Mouse (Mus musculus): ENCODE results near the gene Rrh. TPM values are rescaled to one million over a fixed set of nuclear protein-coding genes. Genes with fewer than 3 reads are reported as not detected.
A peak's percentile ranks its signal among the peaks of the same experiment; 100 is the strongest.

The Rrh gene
- total RNA-seq (2014; fragmentation: Nextera tagmentation) (not detected in 2 replicates), total RNA-seq (2017) (0.31 TPM in 1 of 2 replicates, not detected in the other)

- no peak for ATAC-seq (replicated peaks; ENCODE audit: poor library complexity, severe bottlenecking)
These were observed at the start of gene Rrh for GRCm38 (mm10) chr3:129822206-129822775. Gene Rrh (minus strand): TSS chr3:129822587.

DNA sequence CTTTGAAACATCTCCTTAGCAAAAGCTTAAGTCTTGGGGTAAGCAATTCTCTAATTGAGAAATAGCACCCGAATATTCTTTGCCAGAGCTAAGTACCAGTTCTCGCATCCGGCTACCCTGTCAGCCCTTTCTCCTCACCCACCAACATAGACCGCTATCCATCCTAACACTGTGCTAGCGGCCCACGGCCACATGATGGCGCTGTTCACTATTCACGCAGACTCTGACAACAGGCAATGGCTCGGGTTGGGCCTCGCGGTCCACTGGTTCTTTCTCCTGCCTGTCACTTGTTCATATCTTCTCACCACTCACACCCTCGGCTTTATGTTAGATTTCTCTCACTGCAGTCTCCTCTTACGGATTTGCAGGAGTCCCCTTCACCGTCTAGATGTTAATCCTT lies 41.3 kb upstream of the Rrh start:
- ATAC-seq (replicated peaks; ENCODE audit: poor library complexity, severe bottlenecking): peak; percentile 90

DNA sequence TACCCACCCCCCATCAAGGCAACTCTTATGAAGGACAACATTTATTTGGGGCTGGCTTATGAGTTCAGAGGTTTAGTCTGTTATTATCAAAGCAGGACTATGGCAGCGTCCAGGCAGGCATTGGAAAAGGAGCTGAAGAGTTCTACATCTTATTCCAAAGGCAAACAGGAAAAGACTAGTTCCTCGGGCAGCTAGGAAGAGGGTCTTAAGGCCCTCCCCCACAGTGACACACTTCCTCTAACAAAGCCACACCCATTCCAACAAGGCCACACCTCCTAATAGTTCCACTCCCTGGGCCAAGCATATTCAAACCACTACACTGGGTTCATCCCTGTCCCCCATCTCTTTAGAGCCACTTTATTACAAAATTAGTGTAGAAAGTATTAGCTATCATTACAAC lies 40.2 kb upstream of the Rrh start:
- no peak for ATAC-seq (replicated peaks; ENCODE audit: poor library complexity, severe bottlenecking)

- ATAC-seq (replicated peaks; ENCODE audit: poor library complexity, severe bottlenecking): no peak
These were observed 24.5 kb upstream of the Rrh start for GRCm38 (mm10) chr3:129846846-129847245.

DNA sequence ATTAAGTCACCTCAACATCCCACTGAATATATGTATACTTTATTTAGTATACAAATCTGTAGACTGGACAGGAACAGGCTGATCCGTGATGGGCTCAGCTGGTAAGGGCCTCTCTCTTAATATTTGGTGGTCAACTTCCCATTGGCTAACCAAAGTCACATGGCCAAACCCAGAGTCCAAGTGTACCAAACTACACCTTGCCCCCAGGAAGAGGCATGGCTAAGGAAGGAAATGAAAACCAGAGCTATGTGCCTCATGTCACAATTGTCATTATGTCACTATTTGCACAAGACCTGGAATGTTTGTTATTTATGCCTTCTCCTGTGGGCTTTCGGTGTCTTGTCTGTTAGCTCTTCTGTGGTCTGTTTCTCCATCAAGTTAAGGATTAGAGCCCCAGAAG lies 23.5 kb upstream of the Rrh start:
- peak; percentile 66 for ATAC-seq (replicated peaks; ENCODE audit: poor library complexity, severe bottlenecking)

DNA sequence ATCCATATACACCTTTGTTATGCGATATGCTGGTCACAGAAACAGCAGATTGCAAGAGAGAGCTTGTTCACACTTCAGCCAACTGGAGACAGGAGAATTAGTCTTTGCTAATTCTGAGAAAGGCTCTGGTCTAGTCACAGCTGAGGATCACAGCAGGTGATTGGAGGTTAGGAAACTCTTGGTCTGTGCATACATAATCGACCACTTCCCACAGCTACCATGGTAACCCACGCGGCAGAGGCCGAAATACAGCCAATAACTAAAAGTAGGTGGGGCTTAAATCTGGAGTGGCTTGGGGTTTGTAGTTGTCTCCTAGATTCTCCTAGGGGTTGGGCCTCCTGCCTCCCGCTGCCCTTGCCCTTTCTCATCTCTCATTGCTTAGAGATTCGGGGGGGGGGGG lies 15.6 kb upstream of the Rrh start:
- 0 out of 2 replicates have a peak, but pooled peaks have one; percentile 21 for ATAC-seq (replicated peaks; ENCODE audit: poor library complexity, severe bottlenecking)

- ATAC-seq (replicated peaks; ENCODE audit: poor library complexity, severe bottlenecking): no peak
These were observed 14.6 kb upstream of the Rrh start for GRCm38 (mm10) chr3:129836965-129837364.

DNA sequence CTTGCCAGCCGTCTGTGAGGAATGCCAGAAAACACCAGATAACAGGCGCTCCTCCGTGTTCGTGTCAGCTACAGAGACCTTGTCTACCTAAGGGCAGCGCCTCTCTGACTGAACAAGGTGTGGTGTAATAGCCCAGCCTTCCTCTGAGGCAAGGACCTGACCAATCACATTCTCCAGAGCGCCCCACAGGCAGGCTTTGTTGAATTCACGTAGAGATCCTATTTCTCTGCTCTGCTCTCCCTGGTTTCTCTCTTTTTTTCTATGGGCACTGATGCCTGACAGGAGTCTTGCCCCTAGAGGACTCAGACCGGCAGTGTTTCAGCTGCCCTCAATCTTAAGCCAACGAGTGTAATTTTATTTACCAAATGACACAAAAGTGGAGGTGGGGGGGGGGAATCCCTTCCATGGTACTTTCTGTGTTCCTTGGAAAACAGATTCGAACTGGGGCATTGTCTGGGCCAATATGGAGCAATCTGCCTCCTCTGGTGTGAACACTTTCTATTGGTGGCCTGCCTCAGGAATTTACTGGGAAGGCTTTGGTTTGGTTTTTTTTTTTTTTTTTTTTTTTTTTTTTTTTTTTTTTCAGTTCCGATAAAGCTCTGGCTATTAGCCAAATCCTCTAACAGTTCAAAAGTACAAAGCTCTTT lies 13.8 kb upstream of the Rrh start:
- ATAC-seq (replicated peaks; ENCODE audit: poor library complexity, severe bottlenecking): no peak

DNA sequence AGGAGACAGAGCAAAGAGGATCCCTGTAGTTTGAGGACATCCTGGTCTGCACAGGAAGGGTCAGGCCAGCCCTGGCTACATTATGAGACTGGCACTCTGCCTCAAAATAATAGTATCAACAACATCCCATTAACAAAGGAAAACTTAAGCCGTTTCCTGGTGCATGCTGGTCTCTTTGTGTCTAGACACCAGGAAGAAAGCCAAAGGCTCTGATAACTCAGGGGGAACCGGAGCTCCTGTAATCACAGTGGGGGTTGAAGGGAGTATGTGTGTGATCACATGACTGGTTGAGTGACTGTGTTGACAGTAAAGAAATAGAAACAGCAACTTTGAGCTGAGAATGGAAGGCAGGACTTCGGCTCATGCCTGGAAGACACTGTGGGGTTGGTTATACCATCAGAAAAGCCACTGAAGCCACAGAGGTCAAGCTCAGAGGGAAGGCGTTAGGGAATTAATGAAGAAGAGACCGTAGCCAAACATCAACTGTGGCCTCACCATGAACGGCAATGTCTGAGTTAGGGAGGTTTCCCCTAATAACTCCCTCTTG lies 13.1 kb upstream of the Rrh start, which contains the start of gene Cfi:
TSS of gene Cfi (plus strand) at position 497 of the 547 bp plus-strand sequence.
- ATAC-seq (replicated peaks; ENCODE audit: poor library complexity, severe bottlenecking): no peak

DNA sequence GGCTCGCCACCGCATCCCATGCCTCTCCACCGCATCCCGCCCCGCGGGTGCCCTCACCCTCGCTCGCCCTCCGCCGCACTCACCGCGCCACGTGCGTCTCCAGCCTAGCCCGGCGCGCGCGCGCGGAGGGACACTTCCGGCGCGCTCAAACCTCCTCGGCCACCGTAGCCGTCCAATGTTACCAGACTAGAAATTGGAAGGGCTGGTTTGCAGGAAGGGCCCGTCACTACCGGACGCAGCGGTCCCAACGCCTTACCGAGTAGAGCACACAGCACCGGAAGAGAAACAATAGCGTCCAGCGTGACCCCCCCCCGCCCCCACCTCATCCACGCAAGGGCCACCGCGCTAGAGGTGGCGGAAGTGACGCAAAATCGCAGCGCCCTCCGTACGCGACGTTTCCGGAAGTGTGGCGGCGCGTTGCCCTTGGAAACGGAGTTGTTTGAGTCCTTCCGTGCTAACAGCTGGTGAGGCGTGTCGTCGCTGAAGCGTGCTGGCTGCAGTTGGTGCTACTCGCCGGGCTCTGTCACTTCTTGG lies 8.7 kb upstream of the Rrh start, which contains the start of gene Gar1:
TSS of gene Gar1 (minus strand) at position 362 of the 534 bp plus-strand sequence.
- ATAC-seq (replicated peaks; ENCODE audit: poor library complexity, severe bottlenecking): peak; percentile 89

GRCm38 (mm10) chr3:129830626-129831025 lies 8.2 kb upstream of the Rrh start:
- ATAC-seq (replicated peaks; ENCODE audit: poor library complexity, severe bottlenecking): peak; percentile 40

DNA sequence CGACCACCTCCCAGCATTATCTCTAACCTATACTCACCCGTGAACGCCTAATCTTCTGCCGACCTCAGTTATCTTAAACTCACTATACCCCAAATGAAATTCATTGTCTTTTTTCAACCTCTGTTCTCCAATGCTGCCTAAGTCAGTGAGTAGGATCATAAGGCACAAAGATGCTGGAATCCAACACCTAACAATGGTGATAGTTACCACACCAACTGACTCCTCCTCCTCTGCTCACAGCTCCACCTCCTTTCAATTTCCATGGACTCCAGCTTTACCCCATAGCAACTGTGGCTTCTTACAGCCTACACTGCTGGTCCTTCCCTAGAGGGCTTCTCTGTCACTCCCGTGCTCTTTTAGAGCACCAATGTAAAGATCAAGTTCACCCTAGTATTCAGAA lies 5.3 kb upstream of the Rrh start:
- ATAC-seq (replicated peaks; ENCODE audit: poor library complexity, severe bottlenecking): no peak

- ATAC-seq (replicated peaks; ENCODE audit: poor library complexity, severe bottlenecking): no peak
These were observed 4.3 kb upstream of the Rrh start for GRCm38 (mm10) chr3:129826691-129827090.

- ATAC-seq (replicated peaks; ENCODE audit: poor library complexity, severe bottlenecking): no peak
These were observed 2.5 kb upstream of the Rrh start for GRCm38 (mm10) chr3:129824891-129825290.

GRCm38 (mm10) chr3:129824146-129824545 lies 1.8 kb upstream of the Rrh start:
- ATAC-seq (replicated peaks; ENCODE audit: poor library complexity, severe bottlenecking): no peak

GRCm38 (mm10) chr3:129823293-129823692 lies 906 bp upstream of the Rrh start:
- ATAC-seq (replicated peaks; ENCODE audit: poor library complexity, severe bottlenecking): peak; percentile 93

DNA sequence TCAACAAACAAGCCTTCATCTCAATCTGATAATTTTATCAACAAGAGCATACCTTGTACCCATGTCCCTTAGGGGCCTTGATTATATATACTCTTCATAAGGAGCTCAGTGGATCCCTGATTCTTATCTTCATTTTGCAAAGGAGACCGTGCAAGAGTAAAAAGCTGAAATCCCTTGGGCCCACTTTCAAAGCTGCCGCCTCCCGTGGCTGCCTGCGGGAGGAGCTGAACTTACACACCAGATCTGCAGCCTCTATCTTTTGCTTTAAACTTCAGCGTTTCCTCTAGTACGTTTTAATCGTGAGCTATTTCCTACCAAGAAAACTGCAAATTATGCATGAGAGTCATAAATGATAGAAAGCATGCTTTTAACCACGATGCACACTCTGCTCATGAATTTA lies 651 bp downstream of the Rrh start:
- no peak for ATAC-seq (replicated peaks; ENCODE audit: poor library complexity, severe bottlenecking)

DNA sequence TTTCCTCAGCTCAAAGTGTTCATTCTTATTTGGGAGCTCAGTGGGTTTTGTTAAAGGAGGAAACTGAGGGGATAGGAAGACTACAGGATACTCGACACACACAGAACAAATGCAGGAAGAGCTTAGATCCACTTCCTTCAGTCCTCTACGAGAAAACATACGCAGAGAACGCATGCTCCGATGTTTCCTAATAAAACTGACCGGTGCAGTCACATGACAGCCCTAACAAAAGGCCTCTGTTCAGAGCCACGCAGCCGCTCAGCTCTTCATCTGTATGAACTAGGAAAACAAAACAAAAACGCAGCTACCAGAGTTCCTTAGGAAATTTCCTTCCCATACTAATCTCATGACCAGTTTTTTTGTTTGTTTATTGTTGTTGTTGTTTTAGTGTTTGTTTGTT lies 1.5 kb downstream of the Rrh start:
- no peak for ATAC-seq (replicated peaks; ENCODE audit: poor library complexity, severe bottlenecking)

- ATAC-seq (replicated peaks; ENCODE audit: poor library complexity, severe bottlenecking): no peak
These were observed 18.6 kb downstream of the Rrh start, which contains the start of gene Lrit3 for GRCm38 (mm10) chr3:129803765-129804164. Gene Lrit3 (minus strand): TSS chr3:129804030.

GRCm38 (mm10) chr3:129799011-129799410 lies 23.4 kb downstream of the Rrh start:
- no peak for ATAC-seq (replicated peaks; ENCODE audit: poor library complexity, severe bottlenecking)

- ATAC-seq (replicated peaks; ENCODE audit: poor library complexity, severe bottlenecking): no peak
These were observed 23.8 kb downstream of the Rrh start for GRCm38 (mm10) chr3:129798551-129798950.

All from granulocyte monocyte progenitor cell, adult 5-6 weeks (primary cell).